Mouse (Mus musculus) brown adipose tissue, adult 24 weeks (tissue): ENCODE data around the gene Rnf26. TPM values are rescaled to one million over a fixed set of nuclear protein-coding genes. Genes with fewer than 3 reads are reported as not detected.
"Not testable (repeated sequence)": the region's sequence is repeated elsewhere in the genome, so short reads cannot be mapped to it uniquely, and the experiment has no call there.

Source experiments
- H3K27ac ChIP-seq: fragments of 200-500 bp; replicated peaks from 2 replicates; pipeline ENCODE4 v1.5.1; 2012; ENCODE audit warnings: low read depth, mild to moderate bottlenecking, low read length
- H3K4me1 ChIP-seq: fragments of 200-500 bp; 2 replicates; pipeline ENCODE4 v1.6.1; 2012; ENCODE audit warnings: low read length, mixed read lengths; ENCODE audit not compliant: control insufficient read depth, insufficient read depth, insufficient read length
- H3K4me3 ChIP-seq: fragments of 200-500 bp; 2 replicates; pipeline ENCODE4 v1.5.1; 2012; ENCODE audit warnings: low read depth, mild to moderate bottlenecking, low read length, moderate library complexity; ENCODE audit not compliant: insufficient read depth
- polyA plus RNA-seq: library from polyadenylated mRNA; stranded (reverse); fragments of >200 nt; gene quantifications from 2 replicates; pipeline ENCODE4 v1.2.4, GENCODE M21; 2012; ENCODE audit not compliant: missing spikeins, insufficient read depth, insufficient read length

Rnf26 gene
- polyA plus RNA-seq, 1 experiment, result 8.7 TPM

DNA sequence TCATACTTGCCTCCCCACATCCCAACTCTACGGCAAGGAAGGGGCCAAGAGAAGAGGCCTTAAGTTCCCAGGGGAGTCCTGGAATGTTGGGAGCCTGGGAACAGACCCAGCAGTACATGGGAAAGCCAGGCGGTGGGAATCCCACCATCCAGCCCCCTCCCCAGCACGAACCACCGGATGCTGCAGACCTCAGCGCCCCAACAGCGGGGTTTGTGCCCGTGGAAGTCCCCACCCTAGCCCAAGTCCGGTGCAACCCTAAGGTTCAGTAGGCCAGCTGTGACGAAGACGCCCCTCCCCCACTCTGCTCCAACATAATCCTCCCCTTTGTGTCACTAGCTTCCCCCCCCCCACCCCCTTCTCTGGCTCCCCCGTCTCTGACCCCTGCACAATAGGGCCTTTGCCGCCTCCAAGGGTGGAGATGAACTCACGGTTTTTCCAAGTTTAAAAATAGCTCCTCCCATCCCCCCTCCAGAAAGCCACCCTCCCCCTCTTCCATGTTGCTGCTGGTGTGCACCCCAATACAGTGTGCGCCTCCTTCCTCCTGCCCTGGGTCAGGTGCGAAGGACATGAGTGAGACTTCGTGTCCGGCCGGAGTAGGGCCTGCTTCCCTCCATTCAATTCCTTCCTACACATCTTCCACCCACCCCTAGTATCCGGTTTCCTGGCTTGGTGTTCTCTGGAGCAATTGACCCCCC is 17.4 kb upstream of the Rnf26 start:
- peaks cover 15% of the 10 kb centered on the region for H3K4me1 ChIP-seq
- peak overlapping the region; percentile 50 for H3K4me3 ChIP-seq
- H3K27ac ChIP-seq, result peak overlapping the region; percentile 96

DNA sequence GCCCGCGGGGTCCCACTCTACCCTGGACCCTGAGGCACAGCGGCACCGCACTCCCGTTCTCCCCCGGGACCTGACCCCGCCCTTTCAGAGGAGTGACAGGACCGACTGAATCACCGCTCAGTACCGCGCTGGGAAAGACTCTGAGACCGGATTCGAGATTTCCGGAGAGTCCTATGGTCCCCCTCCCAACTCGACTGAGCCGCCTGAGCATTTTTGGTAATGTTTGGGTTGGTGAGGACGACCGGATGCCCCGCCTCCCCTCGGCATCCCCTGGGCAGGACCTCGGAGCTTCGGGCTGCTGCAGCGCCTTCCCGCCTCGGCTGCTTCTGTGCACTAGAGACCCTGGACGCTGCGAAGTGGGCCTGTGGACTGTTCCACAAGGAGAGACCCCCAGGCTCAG is 16.7 kb upstream of the Rnf26 start:
- peak overlapping the region; percentile 50 for H3K4me3 ChIP-seq
- H3K4me1 ChIP-seq, result peaks cover 15% of the 10 kb centered on the region
- H3K27ac ChIP-seq, result peak overlapping the region; percentile 98

DNA sequence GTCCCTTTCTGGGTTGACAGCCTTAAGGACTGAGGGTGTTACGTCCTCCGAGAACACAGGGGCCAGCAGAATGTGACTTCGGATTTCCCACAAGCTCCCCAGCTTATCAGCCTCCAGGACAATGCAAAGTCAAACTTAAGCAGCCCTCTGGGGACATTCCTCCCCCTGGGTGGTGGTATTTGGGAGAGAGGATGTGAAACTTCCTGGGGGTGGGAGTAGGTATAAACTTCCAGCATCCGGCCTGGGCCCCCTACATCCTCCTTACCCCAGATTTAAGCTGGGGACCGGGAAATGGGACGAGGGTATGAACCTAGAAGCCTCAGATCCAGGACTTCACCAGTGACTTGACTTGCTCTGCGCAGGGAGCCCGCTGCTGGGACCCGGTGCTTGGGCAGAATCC is 16.3 kb upstream of the Rnf26 start:
- peak overlapping the region; percentile 50 for H3K4me3 ChIP-seq

DNA sequence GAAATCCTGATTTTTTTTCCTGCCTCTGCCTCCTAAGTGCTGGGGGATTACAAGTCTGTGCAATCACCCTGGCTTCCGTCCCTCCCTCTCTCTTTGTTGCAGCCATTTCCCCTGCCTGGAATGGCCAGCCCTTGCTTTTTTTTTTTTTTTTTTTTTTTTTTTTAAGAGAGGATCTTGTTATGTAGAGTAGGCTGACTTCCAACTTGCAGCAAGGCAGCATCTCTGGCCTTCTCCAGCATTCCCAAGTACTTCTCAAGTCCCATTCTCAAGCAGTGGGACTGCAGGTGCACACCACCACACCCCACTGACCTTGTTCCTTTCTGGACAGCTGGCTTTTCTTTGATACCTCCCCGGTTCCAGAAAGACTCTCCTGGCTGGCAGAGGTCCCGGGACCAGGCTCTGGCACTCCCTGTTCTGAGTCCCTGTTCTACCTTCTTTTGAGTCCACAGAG is 14.1 kb upstream of the Rnf26 start:
- Histone ChIP-seq H3K4me3 (no peak overlapping the region), H3K27ac (peak overlapping the region; percentile 87), H3K4me1 (peaks cover 15% of the 10 kb centered on the region)

More for the DNA sequence above, 16.3 kb upstream of the Rnf26 start:
- H3K4me1 ChIP-seq, result peaks cover 15% of the 10 kb centered on the region
- peak overlapping the region; percentile 98 for H3K27ac ChIP-seq

DNA sequence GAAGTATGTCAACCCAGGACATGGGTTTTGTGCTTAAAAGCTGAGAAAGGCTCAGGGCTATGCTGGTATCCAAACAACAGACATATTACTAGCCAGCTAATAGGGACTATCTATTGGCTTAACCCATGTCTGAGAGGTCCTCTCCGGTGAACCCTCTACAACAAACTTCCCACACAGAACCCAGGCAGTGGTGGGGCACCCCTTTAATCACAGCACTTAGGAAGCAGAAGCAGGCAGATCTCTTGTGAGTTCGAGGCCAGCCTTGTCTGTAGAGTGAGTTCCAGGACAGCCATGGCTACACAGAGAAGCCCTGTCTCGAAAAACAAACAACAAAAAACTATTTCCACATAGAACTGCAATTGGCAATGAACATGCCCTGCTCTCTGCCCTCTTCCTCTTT is 13.4 kb upstream of the Rnf26 start:
- H3K27ac ChIP-seq, result peak overlapping the region; percentile 85
- H3K4me1 ChIP-seq, result peaks cover 15% of the 10 kb centered on the region
- H3K4me3 ChIP-seq, result no peak overlapping the region

DNA sequence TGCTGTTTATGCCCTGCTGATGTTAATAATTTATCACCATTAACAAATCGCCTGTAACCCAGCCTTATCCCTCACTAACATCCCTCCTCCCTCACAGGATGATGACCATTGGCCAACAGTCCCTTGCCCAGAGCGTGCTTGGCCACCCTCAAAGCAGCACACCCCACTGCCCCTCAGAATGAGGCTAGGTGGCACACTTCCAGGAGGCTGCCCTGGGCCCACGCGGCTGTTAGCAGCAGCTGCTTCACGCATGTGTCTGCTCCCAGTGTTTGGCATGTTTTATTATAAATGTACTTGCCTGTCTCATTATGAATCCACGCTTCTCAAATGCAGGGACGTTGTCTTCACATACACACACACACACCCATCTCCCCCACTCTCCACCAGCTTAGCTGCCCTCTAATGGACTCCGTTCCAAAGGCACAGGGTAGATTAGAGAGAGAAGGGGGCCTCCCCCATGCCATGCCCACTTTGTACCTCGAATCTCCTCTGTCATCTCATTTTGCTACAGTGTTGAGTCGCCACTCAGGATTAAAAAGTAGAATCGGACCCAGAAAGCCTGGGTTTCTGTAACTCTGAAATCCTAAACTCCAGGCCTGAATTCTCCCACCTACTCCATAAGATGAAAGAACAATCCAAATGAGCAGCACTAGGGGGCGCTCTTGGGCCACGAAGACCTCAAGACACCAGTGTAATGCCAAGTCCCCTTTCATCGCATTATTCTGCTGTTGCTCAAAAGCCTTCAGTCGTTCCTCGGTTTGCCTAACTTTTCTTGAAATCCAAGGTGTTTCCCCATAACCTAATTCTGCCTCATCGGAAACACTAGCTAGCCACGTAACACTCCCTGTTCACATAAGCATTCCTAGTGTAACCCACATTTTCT is 12.5 kb upstream of the Rnf26 start:
- Histone ChIP-seq H3K27ac (peak overlapping the region; percentile 85), H3K4me1 (peaks cover 15% of the 10 kb centered on the region), H3K4me3 (no peak overlapping the region)

DNA sequence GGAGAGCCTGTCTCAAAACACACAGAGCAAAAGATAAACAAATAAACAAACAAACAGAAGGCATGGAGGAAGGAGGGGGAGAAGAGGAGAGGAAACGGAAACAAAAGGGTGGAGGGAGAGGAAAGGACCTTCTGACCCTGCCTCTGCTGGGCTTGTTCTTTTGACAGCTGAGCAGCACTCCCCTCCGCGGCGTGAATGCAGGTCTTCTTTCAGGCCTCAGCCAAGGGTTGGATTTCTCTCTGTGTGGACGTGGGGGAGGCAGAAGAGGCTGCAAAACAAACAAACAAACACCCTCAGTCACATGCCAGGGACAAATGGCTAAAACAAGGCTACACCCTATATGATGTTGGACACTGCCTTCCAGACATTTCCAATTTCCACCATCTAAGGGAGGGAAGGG is 11.7 kb upstream of the Rnf26 start:
- Histone ChIP-seq H3K27ac (no peak overlapping the region), H3K4me3 (no peak overlapping the region), H3K4me1 (peaks cover 13% of the 10 kb centered on the region)

DNA sequence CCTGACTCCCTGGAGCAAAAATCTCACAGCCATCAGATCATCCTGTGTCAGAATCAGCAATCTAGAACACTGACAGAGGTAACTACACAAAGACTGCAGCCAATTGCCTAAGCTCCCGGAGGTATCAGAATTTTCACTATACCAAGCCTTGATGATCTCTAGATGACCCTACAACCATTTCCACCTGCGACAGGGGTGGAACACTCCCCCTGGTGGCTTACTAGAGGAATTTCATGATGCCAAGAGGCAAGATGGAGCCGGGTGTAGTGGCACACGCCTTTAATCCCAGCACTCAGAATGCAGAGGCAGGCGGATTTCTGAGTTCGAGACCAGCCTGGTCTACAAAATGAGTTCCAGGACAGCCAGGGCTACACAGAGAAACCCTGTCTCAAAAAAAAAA is 11.0 kb upstream of the Rnf26 start:
- peaks cover 13% of the 10 kb centered on the region for H3K4me1 ChIP-seq
- no peak overlapping the region for H3K27ac ChIP-seq
- no peak overlapping the region for H3K4me3 ChIP-seq

DNA sequence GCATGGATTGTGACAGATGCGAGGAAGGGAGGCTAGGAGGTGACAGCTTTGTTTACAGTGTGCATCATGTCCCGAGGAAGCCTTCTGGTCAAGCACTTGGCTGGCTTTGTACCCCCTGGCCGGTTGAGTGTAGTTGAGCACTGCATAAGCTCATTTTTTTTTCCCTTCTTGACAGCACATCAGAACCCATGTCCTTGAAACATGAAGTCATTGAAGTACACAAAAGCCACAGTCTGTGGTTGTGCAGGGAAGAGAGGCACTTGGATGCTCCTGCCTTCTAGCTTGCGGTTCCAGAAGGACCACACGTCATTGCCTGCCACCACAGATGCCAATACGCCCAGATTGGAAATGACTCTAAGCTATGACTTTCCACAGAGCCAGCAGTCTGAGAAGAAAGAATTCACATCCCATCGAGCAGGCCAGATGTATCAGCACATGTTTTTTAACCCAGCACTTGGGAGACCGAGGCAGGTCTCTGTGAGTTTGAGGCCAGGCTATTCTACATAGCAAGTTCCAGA is 6.7 kb upstream of the Rnf26 start:
- H3K4me3 ChIP-seq, result no peak overlapping the region
- no peaks in the 10 kb centered on the region for H3K4me1 ChIP-seq

DNA sequence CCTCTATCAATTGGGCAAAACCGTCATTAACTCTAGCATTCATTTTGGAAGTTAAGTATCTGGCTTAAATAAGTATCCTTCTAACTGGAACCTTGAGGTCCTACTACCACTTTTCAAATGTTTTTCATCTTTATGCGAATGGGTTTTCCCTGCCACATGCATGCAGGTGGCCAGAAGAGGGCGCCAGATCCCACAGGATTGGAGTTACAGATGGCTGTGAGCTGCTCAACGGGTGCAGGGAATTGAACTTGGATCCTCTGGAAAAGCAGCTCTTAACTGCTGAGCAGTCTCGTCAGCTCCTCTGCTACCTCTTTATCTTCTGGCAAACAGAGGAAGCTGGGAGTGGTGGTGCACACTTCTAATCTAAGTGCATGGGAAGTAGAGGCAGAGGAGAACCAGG is 5.7 kb upstream of the Rnf26 start:
- no peak overlapping the region for H3K4me3 ChIP-seq
- no peaks in the 10 kb centered on the region for H3K4me1 ChIP-seq
- H3K27ac ChIP-seq, result no peak overlapping the region

More for the DNA sequence above, 6.7 kb upstream of the Rnf26 start:
- H3K27ac ChIP-seq, result no peak overlapping the region

DNA sequence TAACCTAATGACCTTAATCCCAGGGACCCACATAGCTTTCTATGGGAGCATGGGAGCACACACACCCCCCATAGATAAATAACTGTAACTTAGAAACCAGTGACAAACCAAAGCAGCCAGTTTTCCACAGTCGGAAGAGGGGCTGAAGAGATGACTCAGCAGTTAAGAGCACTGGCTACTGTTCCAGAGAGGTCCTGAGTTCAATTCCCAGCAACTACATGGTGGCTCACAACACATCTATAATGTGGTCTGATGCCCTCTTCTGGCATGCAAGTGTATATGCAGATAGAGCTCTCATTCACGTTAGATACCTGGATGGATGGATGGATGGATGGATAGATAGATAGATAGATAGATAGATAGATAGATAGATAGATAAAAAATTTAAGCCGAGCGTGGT is 2.9 kb upstream of the Rnf26 start:
- H3K27ac ChIP-seq, result no peak overlapping the region
- H3K4me1 ChIP-seq, result no peaks in the 10 kb centered on the region
- H3K4me3 ChIP-seq, result no peak overlapping the region

DNA sequence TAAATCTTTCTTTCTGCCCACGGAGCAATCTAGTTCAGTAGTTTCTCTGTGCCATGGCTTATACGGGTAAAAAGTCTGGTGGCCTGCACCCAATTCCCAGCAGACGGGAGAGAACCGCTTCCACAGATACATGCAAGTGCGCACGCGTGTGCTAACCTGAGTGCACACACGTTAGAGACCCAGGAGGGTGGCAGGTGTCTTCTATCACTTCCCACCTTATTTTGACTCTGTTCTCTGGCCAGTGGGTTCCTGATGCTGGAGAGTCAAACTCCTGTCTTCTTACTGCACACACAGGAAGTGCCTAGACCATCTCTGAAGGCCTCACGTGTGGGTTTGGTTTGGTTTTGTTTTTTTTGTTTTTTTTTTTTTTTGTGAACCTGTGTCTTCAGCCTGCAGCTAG is 2.3 kb upstream of the Rnf26 start:
- no peak overlapping the region for H3K4me3 ChIP-seq
- H3K4me1 ChIP-seq, result no peaks in the 10 kb centered on the region
- H3K27ac ChIP-seq, result no peak overlapping the region

DNA sequence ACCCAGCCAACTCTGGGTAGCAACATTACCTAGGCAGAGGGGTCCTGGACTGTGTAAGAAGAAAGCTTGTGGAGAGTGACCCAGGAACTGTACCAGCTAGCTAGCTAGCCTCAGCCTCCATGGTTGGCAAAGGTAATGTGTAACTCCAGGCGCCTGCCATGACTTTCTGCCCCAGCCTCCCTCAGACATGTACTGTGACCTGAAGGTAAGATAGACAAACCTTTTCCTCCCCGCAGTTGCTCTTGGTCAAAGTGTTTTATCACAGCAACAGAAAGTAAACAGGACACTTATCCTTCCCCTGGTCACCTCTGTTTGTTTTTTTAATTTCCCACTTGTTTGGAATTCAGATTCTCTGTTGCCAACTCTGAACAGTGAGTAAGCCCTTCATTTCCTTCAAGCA is 1.1 kb upstream of the Rnf26 start:
- Histone ChIP-seq H3K4me3 (no peak overlapping the region), H3K27ac (no peak overlapping the region), H3K4me1 (no peaks in the 10 kb centered on the region)

DNA sequence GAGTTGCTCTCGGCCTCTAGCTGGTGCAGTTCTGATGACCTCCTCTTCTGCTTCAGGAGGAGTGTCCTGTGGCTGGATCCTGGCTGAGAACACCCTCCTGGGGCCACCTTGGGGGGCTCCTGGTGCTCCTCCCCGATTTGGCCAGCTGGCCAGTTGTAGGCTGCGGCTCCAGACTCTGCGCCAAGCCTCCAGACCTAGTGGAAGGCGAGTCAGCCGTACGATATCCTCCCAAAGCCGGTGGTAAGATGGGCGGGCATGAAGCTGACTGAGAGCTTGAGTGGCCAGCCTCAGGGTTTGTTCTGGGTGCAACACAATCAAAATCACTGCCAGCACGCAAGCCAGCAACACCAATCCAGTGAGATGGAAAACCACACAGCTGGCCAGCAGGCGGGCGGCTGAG is 1.4 kb downstream of the Rnf26 start:
- not testable (repeated sequence) for H3K4me3 ChIP-seq, H3K4me1 ChIP-seq

DNA sequence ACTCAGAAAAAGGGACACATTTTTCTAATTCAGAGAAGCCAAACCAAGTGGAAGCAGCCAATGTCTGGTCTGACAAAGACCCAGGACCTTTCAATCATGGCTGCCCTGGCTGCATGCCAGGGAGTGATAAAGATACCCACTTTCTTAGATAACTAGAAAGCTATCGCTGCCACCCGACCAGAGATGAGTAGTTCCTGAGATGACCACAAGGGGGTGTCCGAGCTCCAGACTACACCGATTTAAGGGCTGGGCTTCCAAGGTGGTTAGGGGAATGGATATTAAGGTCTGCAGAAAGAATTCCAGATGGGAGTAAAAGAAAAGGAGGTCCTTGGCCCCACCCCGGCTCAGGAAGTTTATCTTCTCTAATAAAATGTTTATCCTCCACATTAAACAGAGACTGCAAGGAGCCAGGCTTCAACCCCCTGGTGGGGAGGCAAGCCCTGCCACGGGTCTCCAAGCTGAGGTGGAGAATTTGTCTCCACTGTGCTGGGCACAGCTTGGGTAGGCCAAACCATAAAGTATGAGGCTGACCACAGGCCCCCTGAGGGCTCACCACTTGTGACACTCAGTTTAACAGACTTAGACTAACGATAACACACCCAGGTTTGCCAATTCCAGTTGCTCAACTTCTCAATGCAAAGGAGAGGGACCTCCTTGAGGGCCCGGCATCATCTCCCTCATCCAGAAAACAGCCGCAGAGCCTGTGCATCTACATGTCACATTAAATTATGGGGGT is 3.8 kb downstream of the Rnf26 start:
- Histone ChIP-seq H3K4me3 (no peak overlapping the region), H3K27ac (no peak overlapping the region), H3K4me1 (peaks cover 6% of the 10 kb centered on the region; the same call in 1 of the 2 replicates)

More for the DNA sequence above, 1.4 kb downstream of the Rnf26 start:
- H3K27ac ChIP-seq, result not testable (repeated sequence)
